In the genomic region with DNA sequence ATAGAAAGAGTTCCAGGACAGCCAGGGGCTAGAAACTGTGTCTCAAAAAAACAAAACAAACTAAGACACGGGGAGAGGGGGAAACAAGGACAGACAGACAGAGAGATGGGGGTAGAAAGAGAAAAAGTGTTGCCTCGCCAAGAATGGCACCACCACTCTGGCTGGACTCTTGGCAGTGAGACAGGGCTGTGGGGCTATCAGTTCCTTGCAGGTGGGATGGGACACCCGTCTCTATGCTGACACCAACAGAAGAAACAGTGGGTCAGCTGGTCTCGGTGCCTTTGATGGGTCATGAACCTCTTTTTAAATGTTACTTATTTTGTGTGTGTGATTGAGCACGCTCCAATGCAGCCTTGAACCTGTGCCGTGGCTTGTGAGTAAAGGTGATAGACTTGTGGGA, we compare ENCODE assay signal across 8 mouse cellular contexts. TPM values are rescaled to one million over a fixed set of nuclear protein-coding genes. Genes with fewer than 3 reads are reported as not detected.
DNase-seq lines count a peak whose midpoint lies in the region; ATAC-seq and TF ChIP-seq lines count a peak whose summit lies in the region.
"Had no signal": no experiment of that assay in that cellular context is flagged by ENCODE, and none has a peak within 500 bp of the region (broad histone marks: within the 10 kb centered on the region; RNA-seq: fewer than 3 reads in every experiment).

No protein-coding gene starts in this region.

- WGBS in intestine, embryonic 14.5 days = 75% methylated on average over 6 of the region's 6 CpGs
- WGBS in intestine, postnatal 0 days = 79% methylated on average over 6 of the region's 6 CpGs
- 76% methylated on average over 6 of the region's 6 CpGs for WGBS in forebrain, embryonic 15.5 days
- WGBS in midbrain, embryonic 12.5 days = 76% methylated on average over 6 of the region's 6 CpGs

- intact Hi-C loops in left cerebral cortex, postnatal 36 days (cut with DNase I) = no loop called here

- no peak overlapping the region for H3K4me3 ChIP-seq in intestine, embryonic 14.5 days (ENCODE audit: low read depth, low read length)
- H3K4me3 ChIP-seq in intestine, postnatal 0 days (ENCODE audit: low read depth, low read length) = no peak overlapping the region
- 0 out of 2 replicates have a peak overlapping the region, but pooled peaks have one; percentile 61 for H3K4me3 ChIP-seq in cortical plate, adult 2 months (ENCODE audit: insufficient read depth, low read length)
- H3K4me3 ChIP-seq in forebrain, embryonic 15.5 days = peak overlapping the region; percentile 44; the same call in 1 of the 2 replicates
- H3K4me3 ChIP-seq in midbrain, embryonic 12.5 days = no peak overlapping the region

- peaks cover 20% of the 10 kb centered on the region for H3K4me1 ChIP-seq in intestine, embryonic 14.5 days (replicated peaks; ENCODE audit: control insufficient read depth, insufficient read depth, low read length)
- H3K4me1 ChIP-seq in intestine, postnatal 0 days (replicated peaks; ENCODE audit: control insufficient read depth, insufficient read depth, low read length) = no peaks in the 10 kb centered on the region
- H3K4me1 ChIP-seq in cortical plate, adult 2 months (ENCODE audit: control insufficient read depth, insufficient read depth, low read length) = no peaks in the 10 kb centered on the region
- H3K4me1 ChIP-seq in forebrain, embryonic 15.5 days = peaks cover 18% of the 10 kb centered on the region
- peaks cover 14% of the 10 kb centered on the region for H3K4me1 ChIP-seq in midbrain, embryonic 12.5 days

- no peaks in the 10 kb centered on the region for H3K9me3 ChIP-seq in intestine, embryonic 14.5 days (ENCODE audit: control insufficient read depth, low read length)
- no peaks in the 10 kb centered on the region for H3K9me3 ChIP-seq in intestine, postnatal 0 days (ENCODE audit: control insufficient read depth)
- H3K9me3 ChIP-seq in forebrain, embryonic 15.5 days = no peaks in the 10 kb centered on the region
- H3K9me3 ChIP-seq in midbrain, embryonic 12.5 days = no peaks in the 10 kb centered on the region

- H3K27me3 ChIP-seq in intestine, embryonic 14.5 days (replicated peaks; ENCODE audit: control insufficient read depth, insufficient read depth, low read length) = no peaks in the 10 kb centered on the region
- H3K27me3 ChIP-seq in intestine, postnatal 0 days (replicated peaks; ENCODE audit: control insufficient read depth, insufficient read depth, low read length) = no peaks in the 10 kb centered on the region
- H3K27me3 ChIP-seq in forebrain, embryonic 15.5 days = no peaks in the 10 kb centered on the region
- H3K27me3 ChIP-seq in midbrain, embryonic 12.5 days = 0 out of 2 replicates have a peak, but pooled peaks cover 5% of the 10 kb centered on the region

- DNase-seq in intestine, embryonic 14.5 days (ENCODE audit: low spot score) = no peak
- no peak for DNase-seq in left cerebral cortex, postnatal 36 days (ENCODE audit: low spot score in 2 of 2)
- DNase-seq in embryo, embryonic 10 days (ENCODE audit: low spot score) = no peak
- DNase-seq: thymus, adult 2 months had no signal

- H3K4me2 ChIP-seq in intestine, embryonic 14.5 days (ENCODE audit: low read length) = no peak overlapping the region
- H3K4me2 ChIP-seq in intestine, postnatal 0 days (replicated peaks; ENCODE audit: low read depth) = no peak overlapping the region
- peak overlapping the region; percentile 84; the same call in 1 of the 2 replicates for H3K4me2 ChIP-seq in forebrain, embryonic 15.5 days (replicated peaks)
- 0 out of 2 replicates have a peak overlapping the region, but pooled peaks have one; percentile 78 for H3K4me2 ChIP-seq in midbrain, embryonic 12.5 days (replicated peaks)

- H3K9ac ChIP-seq in intestine, embryonic 14.5 days (ENCODE audit: low read length) = no peak overlapping the region
- no peak overlapping the region for H3K9ac ChIP-seq in intestine, postnatal 0 days (ENCODE audit: low read depth, low read length)
- no peak overlapping the region for H3K9ac ChIP-seq in forebrain, embryonic 15.5 days (replicated peaks)
- H3K9ac ChIP-seq in midbrain, embryonic 12.5 days (replicated peaks) = no peak overlapping the region

- peak overlapping the region; percentile 90; the same call in 1 of the 2 replicates for H3K27ac ChIP-seq in intestine, embryonic 14.5 days (ENCODE audit: low read depth)
- no peak overlapping the region for H3K27ac ChIP-seq in intestine, postnatal 0 days (ENCODE audit: low read depth, low read length)
- H3K27ac ChIP-seq in cortical plate, adult 2 months (ENCODE audit: insufficient read depth, low read length) = no peak overlapping the region
- H3K27ac ChIP-seq in forebrain, embryonic 15.5 days (replicated peaks) = peak overlapping the region; percentile 78
- peak overlapping the region; percentile 82 for H3K27ac ChIP-seq in midbrain, embryonic 12.5 days (replicated peaks)

- no peaks in the 10 kb centered on the region for H3K36me3 ChIP-seq in intestine, embryonic 14.5 days (ENCODE audit: control insufficient read depth, insufficient read depth, low read length)
- H3K36me3 ChIP-seq in intestine, postnatal 0 days (ENCODE audit: control insufficient read depth, insufficient read depth) = no peaks in the 10 kb centered on the region
- H3K36me3 ChIP-seq in forebrain, embryonic 15.5 days = no peaks in the 10 kb centered on the region
- H3K36me3 ChIP-seq in midbrain, embryonic 12.5 days = no peaks in the 10 kb centered on the region

- TF ChIP-seq POLR2A in cortical plate, adult 2 months (IDR thresholded peaks at IDR 0.05; ENCODE audit: extremely low read depth, insufficient read depth, low read length) = no peak

- no peak for TF ChIP-seq CTCF in intestine, postnatal 0 days (IDR thresholded peaks at IDR 0.05; ENCODE audit: low read depth)
- no peak for TF ChIP-seq CTCF in cortical plate, adult 2 months (IDR thresholded peaks at IDR 0.05; ENCODE audit: extremely low read depth, insufficient read depth, low read length)

- ATAC-seq in intestine, embryonic 14.5 days (replicated peaks; ENCODE audit: low FRiP score, low TSS enrichment, low read depth) = no peak
- ATAC-seq in intestine, postnatal 0 days = no peak
- ATAC-seq in forebrain, embryonic 15.5 days (replicated peaks) = no peak
- ATAC-seq in midbrain, embryonic 12.5 days (ENCODE audit: low FRiP score, low read depth) = no peak

RNA-seq across cellular contexts. Expression of a gene that starts 6.8 kb away (rescaled TPM):
- 7.9 and 9.5 TPM in 2 replicates for polyA plus RNA-seq in intestine, embryonic 14.5 days (2014; fragmentation: Nextera tagmentation; extraction: Ambion mirVana)
- polyA plus RNA-seq in intestine, postnatal 0 days (2015; fragmentation: Nextera tagmentation; extraction: Ambion mirVana) = 11.8 and 13.4 TPM in 2 replicates
- polyA plus RNA-seq in cortical plate, adult 2 months (2012; rRNA removed) = 34.0 and 35.2 TPM in 2 replicates
- 20.1 and 23.1 TPM in 2 replicates for polyA plus RNA-seq in forebrain, embryonic 15.5 days (2015; fragmentation: Nextera tagmentation; extraction: Ambion mirVana)
- 22.7 and 22.9 TPM in 2 replicates for polyA plus RNA-seq in midbrain, embryonic 12.5 days (2016; fragmentation: Nextera tagmentation; extraction: Ambion mirVana)
- 10 to 100 TPM; 21.1 to 25.2 TPM for total RNA-seq in left cerebral cortex, postnatal 36 days (2021)

RNA-seq across cellular contexts. Expression of a gene that starts 9.7 kb away (rescaled TPM):
- 48.2 and 51.3 TPM in 2 replicates for polyA plus RNA-seq in intestine, embryonic 14.5 days (2014; fragmentation: Nextera tagmentation; extraction: Ambion mirVana)
- 12.6 and 12.9 TPM in 2 replicates for polyA plus RNA-seq in intestine, postnatal 0 days (2015; fragmentation: Nextera tagmentation; extraction: Ambion mirVana)
- polyA plus RNA-seq in cortical plate, adult 2 months (2012; rRNA removed) = 5.8 and 5.9 TPM in 2 replicates
- polyA plus RNA-seq in forebrain, embryonic 15.5 days (2015; fragmentation: Nextera tagmentation; extraction: Ambion mirVana) = 6.6 and 7.1 TPM in 2 replicates
- 27.0 and 28.9 TPM in 2 replicates for polyA plus RNA-seq in midbrain, embryonic 12.5 days (2016; fragmentation: Nextera tagmentation; extraction: Ambion mirVana)
- 1 to 10 TPM; 5.3 to 6.1 TPM for total RNA-seq in left cerebral cortex, postnatal 36 days (2021)

RNA-seq across cellular contexts. Expression of a gene that starts 26.0 kb away (rescaled TPM):
- 73.3 and 77.7 TPM in 2 replicates for polyA plus RNA-seq in intestine, embryonic 14.5 days (2014; fragmentation: Nextera tagmentation; extraction: Ambion mirVana)
- polyA plus RNA-seq in intestine, postnatal 0 days (2015; fragmentation: Nextera tagmentation; extraction: Ambion mirVana) = 23.8 and 24.8 TPM in 2 replicates
- polyA plus RNA-seq in cortical plate, adult 2 months (2012; rRNA removed) = 8.4 and 8.8 TPM in 2 replicates
- 19.1 and 21.1 TPM in 2 replicates for polyA plus RNA-seq in forebrain, embryonic 15.5 days (2015; fragmentation: Nextera tagmentation; extraction: Ambion mirVana)
- polyA plus RNA-seq in midbrain, embryonic 12.5 days (2016; fragmentation: Nextera tagmentation; extraction: Ambion mirVana) = 34.9 and 43.3 TPM in 2 replicates
- total RNA-seq in left cerebral cortex, postnatal 36 days (2021) = 1 to 10 TPM; 3.5 to 5.1 TPM

RNA-seq across cellular contexts. Expression of a gene that starts 32.7 kb away (rescaled TPM):
- 118 and 122 TPM in 2 replicates for polyA plus RNA-seq in intestine, embryonic 14.5 days (2014; fragmentation: Nextera tagmentation; extraction: Ambion mirVana)
- polyA plus RNA-seq in intestine, postnatal 0 days (2015; fragmentation: Nextera tagmentation; extraction: Ambion mirVana) = 31.3 and 32.2 TPM in 2 replicates
- 226 and 239 TPM in 2 replicates for polyA plus RNA-seq in cortical plate, adult 2 months (2012; rRNA removed)
- 118 and 129 TPM in 2 replicates for polyA plus RNA-seq in forebrain, embryonic 15.5 days (2015; fragmentation: Nextera tagmentation; extraction: Ambion mirVana)
- 178 and 180 TPM in 2 replicates for polyA plus RNA-seq in midbrain, embryonic 12.5 days (2016; fragmentation: Nextera tagmentation; extraction: Ambion mirVana)
- total RNA-seq in left cerebral cortex, postnatal 36 days (2021) = 100 to 1,000 TPM; 132 to 230 TPM

RNA-seq across cellular contexts. Expression of a gene that starts 45.8 kb away (rescaled TPM):
- polyA plus RNA-seq in intestine, embryonic 14.5 days (2014; fragmentation: Nextera tagmentation; extraction: Ambion mirVana) = 8.9 and 10.6 TPM in 2 replicates
- 10.4 and 11.0 TPM in 2 replicates for polyA plus RNA-seq in intestine, postnatal 0 days (2015; fragmentation: Nextera tagmentation; extraction: Ambion mirVana)
- 13.3 and 14.1 TPM in 2 replicates for polyA plus RNA-seq in cortical plate, adult 2 months (2012; rRNA removed)
- polyA plus RNA-seq in forebrain, embryonic 15.5 days (2015; fragmentation: Nextera tagmentation; extraction: Ambion mirVana) = 8.4 and 9.4 TPM in 2 replicates
- 7.9 and 8.0 TPM in 2 replicates for polyA plus RNA-seq in midbrain, embryonic 12.5 days (2016; fragmentation: Nextera tagmentation; extraction: Ambion mirVana)
- total RNA-seq in left cerebral cortex, postnatal 36 days (2021) = 10 to 100 TPM; 11.4 to 15.0 TPM

Comparison
In these comparisons a context has a peak if more than half of its experiments do, and no peak if none do; other contexts are left out.
1. H3K27ac ChIP-seq: peak in intestine, embryonic 14.5 days (single experiment), forebrain, embryonic 15.5 days (single experiment) and midbrain, embryonic 12.5 days (single experiment); none in intestine, postnatal 0 days (single experiment) and cortical plate, adult 2 months (single experiment).
2. H3K4me2 ChIP-seq: peak in forebrain, embryonic 15.5 days (single experiment) and midbrain, embryonic 12.5 days (single experiment); none in intestine, embryonic 14.5 days (single experiment) and intestine, postnatal 0 days (single experiment).
3. H3K4me3 ChIP-seq: peak in cortical plate, adult 2 months (single experiment) and forebrain, embryonic 15.5 days (single experiment); none in intestine, embryonic 14.5 days (single experiment), intestine, postnatal 0 days (single experiment) and midbrain, embryonic 12.5 days (single experiment).